Mouse (Mus musculus) CH12.LX (cell line): ENCODE results near the gene Iqgap1. TPM values are rescaled to one million over a fixed set of nuclear protein-coding genes. Genes with fewer than 3 reads are reported as not detected.

Experiments
- DNase-seq: peaks from one replicate; pipeline ENCODE4 v3.0.0-alpha.2; 2013; ENCODE audit errors: extremely low read depth
- H3K27ac ChIP-seq: 2 replicates; pipeline ENCODE4 v1.5.1; 2012; ENCODE audit warnings: low read depth, mild to moderate bottlenecking, control low read depth, moderate library complexity; ENCODE audit not compliant: insufficient read depth
- H3K27me3 ChIP-seq: replicated peaks from 2 replicates; pipeline ENCODE3; 2012; ENCODE audit warnings: inconsistent platforms
- H3K36me3 ChIP-seq, 2 experiments: replicated peaks in 1 of 2; 2 replicates each; pipeline versions ENCODE3 to v1.6.1; 2012; ENCODE audit warnings: inconsistent platforms in 1 of 2, low read length in 1 of 2, mild to moderate bottlenecking in 1 of 2, mixed read lengths in 1 of 2, moderate library complexity in 1 of 2; ENCODE audit not compliant: control insufficient read depth in 1 of 2, insufficient read depth in 1 of 2
- H3K4me1 ChIP-seq, 2 experiments: 2 replicates each; pipeline ENCODE4 v1.6.1; 2012; ENCODE audit warnings: inconsistent platforms in 1 of 2, moderate library complexity in 1 of 2; ENCODE audit not compliant: insufficient read depth in 2 of 2, control insufficient read depth in 1 of 2
- H3K4me2 ChIP-seq: 2 replicates; pipeline ENCODE4 v1.6.1; 2012; ENCODE audit warnings: low read depth, mild to moderate bottlenecking, control low read depth; ENCODE audit not compliant: poor library complexity, insufficient read depth, severe bottlenecking
- H3K4me3 ChIP-seq, 3 experiments: fragments of 150-350 bp in 1 of 3; sonication (generic) in 1 of 3; replicated peaks in 1 of 3; 2 replicates each; pipeline versions ENCODE3 to v1.5.1; 2011 to 2012; ENCODE audit warnings: low read depth in 2 of 3, low read length in 2 of 3, mild to moderate bottlenecking in 2 of 3, moderate library complexity in 2 of 3, control low read depth in 1 of 3, improper control_type of control experiment in 1 of 3, inconsistent platforms in 1 of 3, mixed read lengths in 1 of 3; ENCODE audit not compliant: poor library complexity in 1 of 3
- H3K79me2 ChIP-seq: replicated peaks from 2 replicates; pipeline ENCODE4 v1.6.1; 2012; ENCODE audit warnings: mild to moderate bottlenecking, moderate library complexity; ENCODE audit not compliant: control insufficient read depth, poor library complexity, insufficient read depth, severe bottlenecking; ENCODE audit errors: extremely low read depth
- H3K9ac ChIP-seq: 2 replicates; pipeline ENCODE4 v1.6.1; 2012; ENCODE audit warnings: low read depth, mild to moderate bottlenecking, control low read depth, moderate library complexity; ENCODE audit not compliant: insufficient read depth
- H3K9me3 ChIP-seq: replicated peaks from 2 replicates; pipeline ENCODE3; 2012; ENCODE audit warnings: low read length, inconsistent platforms, mixed read lengths
- CHD1 ChIP-seq: IDR thresholded peaks from 2 replicates; pipeline ENCODE4 v1.6.1; 2012; ENCODE audit warnings: low read depth, low read length, improper control_type of control experiment, inconsistent platforms
- E2F4 ChIP-seq: IDR thresholded peaks from 2 replicates; pipeline ENCODE4 v1.6.1; 2011; ENCODE audit warnings: low read depth, low read length, improper control_type of control experiment; ENCODE audit not compliant: insufficient replicate concordance
- MAFK ChIP-seq: IDR thresholded peaks from 2 replicates; pipeline ENCODE4 v1.6.1; 2011; ENCODE audit warnings: low read length, improper control_type of control experiment; ENCODE audit not compliant: insufficient replicate concordance
- MAZ ChIP-seq: IDR thresholded peaks from 2 replicates; pipeline ENCODE4 v1.6.1; 2012; ENCODE audit warnings: low read depth, mild to moderate bottlenecking, inconsistent platforms, low read length, improper control_type of control experiment, moderate library complexity
- MEF2A ChIP-seq: IDR thresholded peaks from 2 replicates; pipeline ENCODE4 v1.6.1; 2014; ENCODE audit warnings: low read depth, mild to moderate bottlenecking, inconsistent platforms, low read length, improper control_type of control experiment, borderline replicate concordance
- MXI1 ChIP-seq: IDR thresholded peaks from 2 replicates; pipeline ENCODE4 v1.6.1; 2011; ENCODE audit warnings: mild to moderate bottlenecking, low read depth, low read length, improper control_type of control experiment
- NELFE ChIP-seq: IDR thresholded peaks from 2 replicates; pipeline ENCODE4 v1.6.1; 2011; ENCODE audit warnings: low read depth, low read length, improper control_type of control experiment
- POLR2A ChIP-seq: IDR thresholded peaks from 2 replicates; pipeline ENCODE4 v1.6.1; 2011; ENCODE audit warnings: low read depth, mild to moderate bottlenecking, improper control_type of control experiment, low read length
- POLR2AphosphoS2 ChIP-seq: IDR thresholded peaks from 2 replicates; pipeline ENCODE4 v1.6.1; 2011; ENCODE audit warnings: low read depth, low read length, improper control_type of control experiment
- SIN3A ChIP-seq: IDR thresholded peaks from 2 replicates; pipeline ENCODE4 v1.6.1; 2012; ENCODE audit warnings: low read length, improper control_type of control experiment, inconsistent platforms
- SMC3 ChIP-seq: IDR thresholded peaks from 2 replicates; pipeline ENCODE4 v1.6.1; 2011; ENCODE audit warnings: low read depth, low read length, improper control_type of control experiment
- TBP ChIP-seq: conservative IDR thresholded peaks from 2 replicates; pipeline ENCODE4 v1.6.1; 2011; ENCODE audit warnings: low read depth, low read length, improper control_type of control experiment
- TCF12 ChIP-seq: IDR thresholded peaks from 2 replicates; pipeline ENCODE4 v1.6.1; 2014; ENCODE audit warnings: low read depth, mild to moderate bottlenecking, inconsistent platforms, low read length, improper control_type of control experiment
- ZC3H11A ChIP-seq: IDR thresholded peaks from 2 replicates; pipeline ENCODE4 v1.6.1; 2012; ENCODE audit warnings: low read depth, mild to moderate bottlenecking, inconsistent platforms, low read length, improper control_type of control experiment
- ZMIZ1 ChIP-seq: IDR thresholded peaks from 2 replicates; pipeline ENCODE4 v1.6.1; 2012; ENCODE audit warnings: low read depth, mild to moderate bottlenecking, inconsistent platforms, low read length, improper control_type of control experiment
- ZNF384 ChIP-seq: IDR thresholded peaks from 2 replicates; pipeline ENCODE4 v1.6.1; 2012; ENCODE audit warnings: low read depth, low read length, improper control_type of control experiment, inconsistent platforms
- dilution Hi-C: fragments of 300-500 bp; cut with MboI; formaldehyde crosslinking; loops from 2 replicates; pipeline ENCODE4 v1.14.3; 2020; ENCODE audit warnings: low sequenced_read_pairs; ENCODE audit not compliant: extremely low pct_unique_long_range_greater_than_20kb, extremely low pct_ligation_motif_present
- in situ Hi-C: fragments of 300-500 bp; cut with MboI; formaldehyde crosslinking; loops from 3 replicates; pipeline ENCODE4 v1.14.3; 2019; ENCODE audit warnings: low sequenced_read_pairs, low pct_ligation_motif_present, low pct_unique_long_range_greater_than_20kb, mixed read lengths
- polyA plus RNA-seq: library from polyadenylated mRNA; unstranded; fragments of >175 nt; gene quantifications from 2 replicates; pipeline ENCODE4 v1.2.1, GENCODE M21; 2012; ENCODE audit warnings: low read depth; ENCODE audit not compliant: insufficient read length
- total RNA-seq, 2 experiments: library from RNA; depleted of rRNA; stranded (reverse); fragments of 300-350 nt in 1 of 2; fragments of >200 nt in 1 of 2; gene quantifications; 2 replicates each; pipeline ENCODE4 v1.2.3; 2012 to 2014

The Iqgap1 gene
- total and polyA plus RNA-seq, 3 experiments = 49.6 to 126 (median 77.0) TPM

DNA sequence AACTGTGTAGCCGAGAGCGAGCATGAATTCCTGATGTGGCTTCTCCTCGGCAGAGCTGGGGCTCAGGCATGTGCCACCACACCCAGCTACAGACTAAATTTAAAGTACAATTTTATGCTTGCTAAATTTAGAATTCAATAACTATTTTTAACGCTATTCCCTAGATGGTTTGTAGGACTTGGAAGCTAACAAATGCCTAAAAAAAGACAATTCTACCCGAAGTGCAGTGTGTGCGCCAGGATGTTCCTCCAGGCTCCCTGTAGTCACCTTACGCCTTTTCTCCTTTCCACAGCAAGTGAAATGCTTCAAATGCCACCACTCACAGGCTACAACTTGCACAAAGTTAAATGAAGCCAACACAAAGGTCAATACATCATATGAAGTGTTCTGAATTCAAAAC lies 78.4 kb downstream of the Iqgap1 start:
- peaks cover 87 to 97% of the 10 kb centered on the region in 2 experiments for H3K36me3 ChIP-seq

DNA sequence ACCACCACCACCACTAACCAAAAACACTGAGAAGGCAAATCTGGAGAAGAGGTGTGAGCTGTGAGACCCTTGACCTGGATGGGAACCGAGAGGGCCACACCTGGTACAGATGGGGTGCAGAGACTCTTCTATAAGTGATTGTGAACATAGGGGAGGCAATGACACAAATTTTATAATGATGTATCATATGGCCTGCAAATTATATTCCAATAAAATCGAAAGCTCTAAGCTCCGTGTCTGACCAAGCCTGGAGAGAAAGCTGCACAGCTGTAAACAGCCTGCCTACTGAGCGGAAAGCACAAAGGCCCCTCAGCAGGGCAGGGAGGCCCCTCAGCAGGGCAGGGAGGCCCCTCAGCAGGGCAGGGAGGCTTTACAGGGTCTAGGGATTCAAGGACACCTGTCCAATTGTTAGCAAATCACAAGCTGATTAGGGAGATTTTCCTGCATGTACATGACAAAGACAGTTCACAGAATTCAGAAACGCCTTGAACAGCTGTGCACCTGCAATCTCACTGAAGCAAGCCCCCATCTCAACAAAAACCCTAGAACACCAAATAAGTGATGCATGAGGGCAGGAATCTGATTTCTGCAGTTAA lies 79.5 kb downstream of the Iqgap1 start:
- H3K27me3 ChIP-seq = no peaks in the 10 kb centered on the region
- H3K36me3 ChIP-seq = peaks cover 87 to 97% of the 10 kb centered on the region in 2 experiments
- no peak overlapping the region for H3K27ac ChIP-seq
- H3K4me1 ChIP-seq = no peaks in the 10 kb centered on the region
- TF ChIP-seq MXI1 (no peak), ZMIZ1 (no peak), CHD1 (no peak), TCF12 (no peak)
- TF ChIP-seq, all 38 proteins: peak for 0
- H3K4me2 ChIP-seq = no peak overlapping the region
- peaks cover 9% of the 10 kb centered on the region for H3K9me3 ChIP-seq
- in situ Hi-C loops (loop anchor here (25.0 kb wide), 2 partner anchors 316 to 416 kb away; partner anchors contain the start of gene Alpk3), dilution Hi-C loops (no loop called here)
- H3K4me3 ChIP-seq = no peak overlapping the region
- no peaks in the 10 kb centered on the region for H3K79me2 ChIP-seq
- no peak for DNase-seq
- no peak overlapping the region for H3K9ac ChIP-seq

More for the DNA sequence above, 78.4 kb downstream of the Iqgap1 start:
- Histone ChIP-seq H3K4me1 (no peaks in the 10 kb centered on the region), H3K4me3 (no peak overlapping the region), H3K79me2 (no peaks in the 10 kb centered on the region), H3K27ac (no peak overlapping the region), H3K9me3 (peaks cover 9% of the 10 kb centered on the region), H3K4me2 (no peak overlapping the region), H3K27me3 (no peaks in the 10 kb centered on the region), H3K9ac (no peak overlapping the region)
- dilution Hi-C loops = no loop called here
- DNase-seq = no peak
- in situ Hi-C loops = loop anchor here (25.0 kb wide), 2 partner anchors 315 to 415 kb away; partner anchors contain the start of gene Alpk3
- TF ChIP-seq ZC3H11A = no peak
- no peak for TF ChIP-seq SIN3A
- TF ChIP-seq MEF2A = no peak
- no peak for TF ChIP-seq TBP
- no peak for TF ChIP-seq MAFK
- TF ChIP-seq POLR2AphosphoS2 = no peak
- TF ChIP-seq MAZ = no peak
- TF ChIP-seq POLR2A = no peak
- TF ChIP-seq E2F4 = no peak
- TF ChIP-seq NELFE = no peak
- no peak for TF ChIP-seq ZMIZ1
- TF ChIP-seq ZNF384 = no peak
- no peak for TF ChIP-seq SMC3
